Mouse (Mus musculus) stomach, postnatal 0 days (tissue): ENCODE measurements around the gene Rab3b. TPM values are rescaled to one million over a fixed set of nuclear protein-coding genes. Genes with fewer than 3 reads are reported as not detected.

Experiments
- ATAC-seq: fragments of 200-750 bp; cut with Nextera tagmentation; 2 replicates; pipeline ENCODE4 v1.8.0; 2017; ENCODE audit not compliant: low FRiP score, low TSS enrichment
- DNase-seq: peaks from one replicate; pipeline ENCODE4 v3.0.0-alpha.2; 2016; ENCODE audit warnings: low spot score
- H3K27ac ChIP-seq: fragments of 300-500 bp; sonication (generic); replicated peaks from 2 replicates; pipeline ENCODE4 v1.5.1; 2014; ENCODE audit warnings: mild to moderate bottlenecking, control low read depth
- H3K27me3 ChIP-seq: fragments of 300-500 bp; sonication (generic); 2 replicates; pipeline ENCODE4 v1.6.1; 2014; ENCODE audit warnings: low read length; ENCODE audit not compliant: control insufficient read depth, insufficient read depth
- H3K36me3 ChIP-seq: fragments of 300-500 bp; sonication (generic); 2 replicates; pipeline ENCODE4 v1.6.1; 2014; ENCODE audit warnings: low read length, mixed read lengths; ENCODE audit not compliant: control insufficient read depth, insufficient read depth
- H3K4me1 ChIP-seq: fragments of 300-500 bp; sonication (generic); replicated peaks from 2 replicates; pipeline ENCODE4 v1.6.1; 2014; ENCODE audit warnings: antibody characterized with exemption; ENCODE audit not compliant: control insufficient read depth, insufficient read depth
- H3K4me2 ChIP-seq: fragments of 300-500 bp; sonication (generic); replicated peaks from 2 replicates; pipeline ENCODE4 v1.6.1; 2014; ENCODE audit warnings: low read depth, mild to moderate bottlenecking, control low read depth, moderate library complexity
- H3K4me3 ChIP-seq: fragments of 300-500 bp; sonication (generic); 2 replicates; pipeline ENCODE4 v1.5.1; 2014; ENCODE audit warnings: low read depth, low read length, control low read depth
- H3K9ac ChIP-seq: fragments of 300-500 bp; sonication (generic); 2 replicates; pipeline ENCODE4 v1.6.1; 2014; ENCODE audit warnings: mild to moderate bottlenecking, low read length, control low read depth, mixed read lengths
- H3K9me3 ChIP-seq: fragments of 300-500 bp; sonication (generic); 2 replicates; pipeline ENCODE4 v1.6.1; 2016; ENCODE audit warnings: low read length; ENCODE audit not compliant: control insufficient read depth
- CTCF ChIP-seq: IDR thresholded peaks from 2 replicates; pipeline ENCODE4 v1.5.1; 2016; ENCODE audit warnings: antibody characterized with exemption, low read depth, mild to moderate bottlenecking, moderate library complexity
- EP300 ChIP-seq: optimal IDR thresholded peaks from 2 replicates; pipeline ENCODE3; 2016; ENCODE audit warnings: antibody characterized with exemption
- WGBS: fragments of 180-500 bp; shearing (Covaris S2); extraction: QIAGEN DNeasy Blood & Tissue Kit; methylation state at CpG from one replicate; pipeline ENCODE4 v1.1.7; 2014; 5-methylcytosine and 5-hydroxymethylcytosine counted together
- polyA plus RNA-seq: library from polyadenylated mRNA; unstranded; fragments of >200 nt; fragmentation: Nextera tagmentation; extraction: Ambion mirVana; gene quantifications from 2 replicates; pipeline ENCODE4 v1.2.1, GENCODE M21; 2015

The Rab3b gene
- polyA plus RNA-seq, 1 experiment from 2014 or later: 11.9 TPM

- no peak for TF ChIP-seq EP300
- no peak for TF ChIP-seq CTCF
- Histone ChIP-seq H3K4me3 (no peak overlapping the region), H3K27me3 (no peaks in the 10 kb centered on the region), H3K4me1 (no peaks in the 10 kb centered on the region), H3K9me3 (no peaks in the 10 kb centered on the region), H3K9ac (no peak overlapping the region), H3K27ac (no peak overlapping the region), H3K4me2 (no peak overlapping the region), H3K36me3 (no peaks in the 10 kb centered on the region)
- no peak for DNase-seq
- 45% methylated on average over 3 of the region's 3 CpGs for WGBS
- ATAC-seq: no peak
Observed at GRCm38 (mm10) chr4:108969517-108969916, 90.7 kb downstream of the Rab3b start.

GRCm38 (mm10) chr4:108971054-108971453, 92.2 kb downstream of the Rab3b start:
- WGBS: 63% methylated on average over 5 of the region's 5 CpGs
- Histone ChIP-seq H3K36me3 (no peaks in the 10 kb centered on the region), H3K27me3 (no peaks in the 10 kb centered on the region), H3K27ac (no peak overlapping the region), H3K9me3 (no peaks in the 10 kb centered on the region), H3K9ac (no peak overlapping the region), H3K4me1 (no peaks in the 10 kb centered on the region), H3K4me3 (no peak overlapping the region), H3K4me2 (no peak overlapping the region)
- ATAC-seq: no peak
- DNase-seq: no peak
- TF ChIP-seq CTCF (no peak), EP300 (no peak)

- DNase-seq (peak; percentile 56), ATAC-seq (peak; percentile 70)
- H3K4me2 ChIP-seq: no peak overlapping the region
- no peaks in the 10 kb centered on the region for H3K36me3 ChIP-seq
- TF ChIP-seq EP300 (no peak), CTCF (peak; percentile 92)
- no peak overlapping the region for H3K27ac ChIP-seq
- H3K4me3 ChIP-seq: no peak overlapping the region
- no peaks in the 10 kb centered on the region for H3K9me3 ChIP-seq
- H3K9ac ChIP-seq: no peak overlapping the region
- 47% methylated on average over 6 of the region's 6 CpGs for WGBS
- H3K27me3 ChIP-seq: no peaks in the 10 kb centered on the region
- H3K4me1 ChIP-seq: no peaks in the 10 kb centered on the region
Observed at GRCm38 (mm10) chr4:108976458-108977071, 97.7 kb downstream of the Rab3b start.

- H3K9ac ChIP-seq: no peak overlapping the region
- H3K27ac ChIP-seq: no peak overlapping the region
- H3K9me3 ChIP-seq: no peaks in the 10 kb centered on the region
- H3K36me3 ChIP-seq: no peaks in the 10 kb centered on the region
- no peaks in the 10 kb centered on the region for H3K27me3 ChIP-seq
- 91% methylated on average over 1 of the region's 1 CpGs for WGBS
- DNase-seq (no peak), ATAC-seq (no peak)
- no peaks in the 10 kb centered on the region for H3K4me1 ChIP-seq
- H3K4me2 ChIP-seq: no peak overlapping the region
- TF ChIP-seq EP300 (no peak), CTCF (peak; percentile 26; the same call in 1 of the 2 replicates)
- H3K4me3 ChIP-seq: no peak overlapping the region
Observed at GRCm38 (mm10) chr4:108986833-108987472, 108.1 kb downstream of the Rab3b start.

GRCm38 (mm10) chr4:108987473-108987842, 108.6 kb downstream of the Rab3b start:
- H3K36me3 ChIP-seq: no peaks in the 10 kb centered on the region
- H3K9ac ChIP-seq: no peak overlapping the region
- 67% methylated on average over 4 of the region's 4 CpGs for WGBS

GRCm38 (mm10) chr4:108989430-108989829, 110.6 kb downstream of the Rab3b start:
- WGBS: 45% methylated on average over 2 of the region's 2 CpGs
- H3K4me1 ChIP-seq: no peaks in the 10 kb centered on the region
- no peak overlapping the region for H3K4me2 ChIP-seq
- no peak overlapping the region for H3K27ac ChIP-seq
- ATAC-seq: no peak
- TF ChIP-seq EP300 (no peak), CTCF (no peak)
- no peaks in the 10 kb centered on the region for H3K9me3 ChIP-seq
- H3K9ac ChIP-seq: no peak overlapping the region
- no peaks in the 10 kb centered on the region for H3K36me3 ChIP-seq
- H3K4me3 ChIP-seq: no peak overlapping the region
- H3K27me3 ChIP-seq: no peaks in the 10 kb centered on the region
- no peak for DNase-seq

More at GRCm38 (mm10) chr4:108987473-108987842, 108.6 kb downstream of the Rab3b start:
- ATAC-seq (no peak), DNase-seq (no peak)
- Histone ChIP-seq H3K4me3 (no peak overlapping the region), H3K4me2 (no peak overlapping the region), H3K9me3 (no peaks in the 10 kb centered on the region), H3K27ac (no peak overlapping the region), H3K4me1 (no peaks in the 10 kb centered on the region), H3K27me3 (no peaks in the 10 kb centered on the region)
- TF ChIP-seq EP300 (no peak), CTCF (no peak)
